Mouse (Mus musculus) thymus, postnatal 0 days (tissue): ENCODE data around the gene Fam166a. TPM values are rescaled to one million over a fixed set of nuclear protein-coding genes. Genes with fewer than 3 reads are reported as not detected.

Experiments used
- DNase-seq: peaks from one replicate; pipeline ENCODE4 v3.0.0-alpha.2; 2015; ENCODE audit warnings: low spot score
- polyA plus RNA-seq: library from polyadenylated mRNA; unstranded; fragments of >200 nt; fragmentation: Nextera tagmentation; extraction: Ambion mirVana; gene quantifications from 2 replicates; pipeline ENCODE4 v1.2.1, GENCODE M21; 2015

Gene Fam166a
- polyA plus RNA-seq, 1 experiment from 2014 or later: 0.34 TPM

GRCm38 (mm10) chr2:25221331-25221772, 2.8 kb downstream of the Fam166a start:
- no peak for DNase-seq

GRCm38 (mm10) chr2:25223681-25224491, 5.3 kb downstream of the Fam166a start:
- DNase-seq: peak; percentile 81

GRCm38 (mm10) chr2:25224492-25224765, 5.9 kb downstream of the Fam166a start, which contains the start of gene Tubb4b:
Gene Tubb4b (minus strand): TSS chr2:25224702.
- no peak for DNase-seq

GRCm38 (mm10) chr2:25224766-25225752, 6.5 kb downstream of the Fam166a start:
- DNase-seq: peak; percentile 100

- no peak for DNase-seq
These were observed 7.3 kb downstream of the Fam166a start for GRCm38 (mm10) chr2:25225811-25226379.

GRCm38 (mm10) chr2:25226864-25227263, 8.3 kb downstream of the Fam166a start:
- no peak for DNase-seq

- DNase-seq: no peak
These were observed 8.9 kb downstream of the Fam166a start for GRCm38 (mm10) chr2:25227406-25227805.

- DNase-seq: peak; percentile 91
These were observed 9.9 kb downstream of the Fam166a start for GRCm38 (mm10) chr2:25228431-25228889.

- no peak for DNase-seq
These were observed 10.5 kb downstream of the Fam166a start for GRCm38 (mm10) chr2:25228995-25229530.

GRCm38 (mm10) chr2:25229582-25229981, 11.0 kb downstream of the Fam166a start:
- no peak for DNase-seq

GRCm38 (mm10) chr2:25230581-25230980, 12.0 kb downstream of the Fam166a start:
- DNase-seq: no peak

GRCm38 (mm10) chr2:25231038-25231437, 12.5 kb downstream of the Fam166a start:
- no peak for DNase-seq

GRCm38 (mm10) chr2:25233421-25233820, 14.9 kb downstream of the Fam166a start:
- no peak for DNase-seq

GRCm38 (mm10) chr2:25234050-25234449, 15.5 kb downstream of the Fam166a start, which contains the start of gene Slc34a3:
Gene Slc34a3 (minus strand): TSS chr2:25234364.
- DNase-seq: no peak

- DNase-seq: no peak
These were observed 16.1 kb downstream of the Fam166a start for GRCm38 (mm10) chr2:25234551-25235220.

GRCm38 (mm10) chr2:25236614-25237013, 18.1 kb downstream of the Fam166a start, which contains the start of gene Rnf224:
Gene Rnf224 (minus strand): TSS chr2:25236787.
- no peak for DNase-seq

- no peak for DNase-seq
These were observed 19.0 kb downstream of the Fam166a start for GRCm38 (mm10) chr2:25237522-25237921.

- no peak for DNase-seq
These were observed 19.6 kb downstream of the Fam166a start for GRCm38 (mm10) chr2:25238106-25238505.

GRCm38 (mm10) chr2:25239766-25240165, 21.2 kb downstream of the Fam166a start:
- no peak for DNase-seq

GRCm38 (mm10) chr2:25240310-25240709, 21.8 kb downstream of the Fam166a start:
- DNase-seq: no peak
